Mouse (Mus musculus) liver, embryonic 16.5 days (tissue): Measurements from ENCODE around the gene Itgae. TPM values are rescaled to one million over a fixed set of nuclear protein-coding genes. Genes with fewer than 3 reads are reported as not detected.

Experiments used
- ATAC-seq: fragments of 200-750 bp; cut with Nextera tagmentation; 2 replicates; pipeline ENCODE4 v1.8.0; 2017; ENCODE audit warnings: low read depth, mild to moderate bottlenecking, moderate number of reproducible peaks, moderate library complexity
- H3K27ac ChIP-seq: fragments of 300-500 bp; sonication (generic); 2 replicates; pipeline ENCODE4 v1.5.1; 2014; ENCODE audit warnings: mild to moderate bottlenecking, low read length
- H3K27me3 ChIP-seq: fragments of 300-500 bp; sonication (generic); 2 replicates; pipeline ENCODE4 v1.6.1; 2014; ENCODE audit warnings: low read depth, low read length, mixed read lengths; ENCODE audit not compliant: control insufficient read depth, insufficient read depth
- H3K36me3 ChIP-seq: fragments of 300-500 bp; sonication (generic); 2 replicates; pipeline ENCODE4 v1.6.1; 2014; ENCODE audit warnings: mild to moderate bottlenecking; ENCODE audit not compliant: control insufficient read depth, insufficient read depth
- H3K4me1 ChIP-seq: fragments of 300-500 bp; sonication (generic); 2 replicates; pipeline ENCODE4 v1.6.1; 2014; ENCODE audit warnings: low read depth, low read length, mixed read lengths; ENCODE audit not compliant: control insufficient read depth
- H3K4me2 ChIP-seq: fragments of 300-500 bp; sonication (generic); 2 replicates; pipeline ENCODE4 v1.6.1; 2014; ENCODE audit warnings: low read depth, low read length, mixed read lengths
- H3K4me3 ChIP-seq: fragments of 300-500 bp; sonication (generic); 2 replicates; pipeline ENCODE4 v1.5.1; 2014; ENCODE audit warnings: low read depth, mild to moderate bottlenecking, low read length
- H3K9ac ChIP-seq: fragments of 300-500 bp; sonication (generic); 2 replicates; pipeline ENCODE4 v1.6.1; 2014; ENCODE audit warnings: low read depth, low read length
- H3K9me3 ChIP-seq: fragments of 300-500 bp; sonication (generic); replicated peaks from 2 replicates; pipeline ENCODE4 v1.6.1; 2016; ENCODE audit warnings: low read length; ENCODE audit not compliant: control insufficient read depth
- WGBS: fragments of 180-500 bp; shearing (Covaris S2); extraction: QIAGEN DNeasy Blood & Tissue Kit; methylation state at CpG from one replicate; pipeline ENCODE4 v1.1.7; 2014; ENCODE audit not compliant: insufficient replicate concordance; 5-methylcytosine and 5-hydroxymethylcytosine counted together
- polyA plus RNA-seq: library from polyadenylated mRNA; unstranded; fragments of >200 nt; fragmentation: Nextera tagmentation; extraction: Ambion mirVana; gene quantifications from 2 replicates; pipeline ENCODE4 v1.2.1, GENCODE M21; 2015

Itgae gene
- 0.26 and 0.34 TPM in 2 replicates for polyA plus RNA-seq

DNA sequence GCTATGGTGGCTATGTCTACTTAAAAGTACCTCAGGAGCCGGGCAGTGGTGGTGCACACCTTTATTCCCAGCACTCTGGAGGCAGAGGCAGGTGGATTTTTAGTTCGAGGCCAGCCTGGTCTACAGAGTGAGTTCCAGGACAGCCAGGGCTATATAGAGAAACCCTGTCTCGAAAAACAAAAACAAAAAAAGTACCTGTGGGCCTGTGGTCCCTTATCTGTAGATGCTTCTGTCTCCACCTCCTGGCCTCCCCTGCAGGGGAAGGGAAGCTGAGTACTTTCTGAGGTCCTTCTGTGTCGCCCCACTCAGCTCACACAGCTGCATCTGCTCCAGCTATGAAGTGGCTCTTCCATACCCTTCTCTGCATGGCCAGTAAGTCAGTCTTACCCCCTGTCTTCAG lies at the start of gene Itgae:
Gene Itgae, plus strand, starts transcription at position 301 of the 400 bp plus-strand sequence.
- Histone ChIP-seq H3K27me3 (no peaks in the 10 kb centered on the region), H3K9ac (no peak within 1 kb of the TSS), H3K4me2 (no peak within 1 kb of the TSS), H3K27ac (no peak within 1 kb of the TSS), H3K4me1 (no peaks in the 10 kb centered on the region; the same call in none of the 2 replicates), H3K4me3 (no peak within 1 kb of the TSS), H3K36me3 (no peaks in the 10 kb centered on the region), H3K9me3 (no peaks in the 10 kb centered on the region)
- 54% methylated on average over 4 of the region's 4 CpGs for WGBS
- no peak for ATAC-seq

DNA sequence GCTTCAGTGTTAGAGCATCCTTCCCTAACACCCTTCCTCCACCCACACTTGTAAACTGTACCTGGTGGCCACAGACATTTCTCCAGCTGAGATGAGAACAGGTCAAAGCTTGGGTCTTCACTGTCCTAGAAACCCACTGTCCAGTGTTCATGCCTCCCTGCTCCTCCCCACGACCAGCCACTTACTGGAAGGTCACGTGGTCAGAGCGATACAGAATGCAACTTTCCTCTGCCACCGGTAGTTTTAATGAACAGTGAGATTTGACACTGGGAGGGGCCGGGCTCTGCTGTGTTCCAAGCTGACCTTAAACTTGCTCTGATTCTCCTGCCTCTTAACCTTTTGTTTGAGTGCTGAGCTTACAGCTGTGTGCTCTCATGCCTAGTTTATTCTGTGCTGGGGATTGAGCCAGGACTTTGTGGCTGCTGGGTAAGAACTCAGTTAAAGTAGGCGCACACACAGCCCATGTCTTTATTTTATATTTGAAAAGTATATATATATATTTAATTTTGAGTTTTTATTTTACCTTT lies 46.1 kb upstream of the Itgae start:
- H3K4me1 ChIP-seq: peaks cover 14% of the 10 kb centered on the region
- no peak overlapping the region for H3K9ac ChIP-seq
- H3K4me3 ChIP-seq: no peak overlapping the region
- ATAC-seq: no peak
- H3K4me2 ChIP-seq: no peak overlapping the region
- H3K27ac ChIP-seq: no peak overlapping the region
- no peaks in the 10 kb centered on the region for H3K36me3 ChIP-seq
- H3K27me3 ChIP-seq: no peaks in the 10 kb centered on the region
- 45% methylated on average over 6 of the region's 6 CpGs for WGBS
- H3K9me3 ChIP-seq: no peaks in the 10 kb centered on the region

DNA sequence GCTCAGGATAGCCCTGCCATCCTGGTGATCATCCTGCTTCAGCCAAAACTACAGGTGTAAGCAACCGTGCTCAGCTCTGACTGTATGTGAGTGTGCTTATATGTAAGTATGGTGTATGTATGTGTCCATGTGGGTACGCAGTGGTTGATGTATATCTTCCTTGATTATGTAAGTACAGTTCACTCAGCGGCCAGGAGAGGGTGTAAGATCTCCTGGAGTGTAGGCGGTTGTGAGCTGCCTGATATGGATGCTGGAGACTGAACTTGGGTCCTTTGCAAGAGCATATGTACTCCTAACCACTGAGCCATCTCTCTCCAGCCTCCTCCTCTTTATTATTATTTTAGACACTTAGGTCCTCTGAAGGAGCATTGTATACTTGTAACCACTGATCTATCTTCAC lies 45.6 kb upstream of the Itgae start:
- H3K27me3 ChIP-seq: no peaks in the 10 kb centered on the region
- H3K36me3 ChIP-seq: no peaks in the 10 kb centered on the region
- H3K4me1 ChIP-seq: peaks cover 14% of the 10 kb centered on the region
- H3K9ac ChIP-seq: no peak overlapping the region
- H3K4me2 ChIP-seq: no peak overlapping the region
- H3K4me3 ChIP-seq: no peak overlapping the region
- H3K27ac ChIP-seq: no peak overlapping the region
- ATAC-seq: no peak
- 38% methylated on average over 4 of the region's 4 CpGs for WGBS
- no peaks in the 10 kb centered on the region for H3K9me3 ChIP-seq

DNA sequence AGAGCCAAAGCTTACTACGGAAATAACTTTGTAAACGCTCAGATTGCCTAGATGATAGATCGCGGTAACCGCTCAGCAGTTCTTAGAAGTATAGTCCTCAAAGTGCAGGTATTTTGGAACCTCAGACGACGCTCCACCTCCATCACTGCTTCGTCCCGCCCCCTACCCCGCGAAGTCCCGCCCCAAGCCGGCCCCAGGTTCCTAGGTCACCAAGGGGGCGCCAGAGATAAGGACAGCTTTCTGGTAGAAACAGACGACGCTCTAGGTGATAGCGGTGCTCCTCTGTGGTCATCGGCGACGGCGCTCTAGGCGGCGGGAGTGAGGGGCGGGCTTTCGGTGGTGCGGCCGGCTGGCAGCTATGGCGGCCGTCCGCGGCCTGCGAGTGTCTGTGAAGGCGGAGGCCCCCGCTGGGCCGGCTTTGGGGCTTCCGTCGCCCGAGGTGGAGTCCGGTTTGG lies 42.8 kb upstream of the Itgae start, which contains the start of gene Ncbp3:
Gene Ncbp3, plus strand, starts transcription at position 242 of the 455 bp plus-strand sequence.
- ATAC-seq: peak; percentile 95
- Histone ChIP-seq H3K27ac (peak within 1 kb of the TSS; percentile 87), H3K4me1 (peaks cover 14% of the 10 kb centered on the region), H3K36me3 (peaks cover 15% of the 10 kb centered on the region), H3K27me3 (no peaks in the 10 kb centered on the region), H3K9ac (peak within 1 kb of the TSS; percentile 97), H3K9me3 (no peaks in the 10 kb centered on the region), H3K4me3 (peak within 1 kb of the TSS; percentile 95), H3K4me2 (peak within 1 kb of the TSS; percentile 81)
- WGBS: under 1% methylated on average over 39 of the region's 39 CpGs

DNA sequence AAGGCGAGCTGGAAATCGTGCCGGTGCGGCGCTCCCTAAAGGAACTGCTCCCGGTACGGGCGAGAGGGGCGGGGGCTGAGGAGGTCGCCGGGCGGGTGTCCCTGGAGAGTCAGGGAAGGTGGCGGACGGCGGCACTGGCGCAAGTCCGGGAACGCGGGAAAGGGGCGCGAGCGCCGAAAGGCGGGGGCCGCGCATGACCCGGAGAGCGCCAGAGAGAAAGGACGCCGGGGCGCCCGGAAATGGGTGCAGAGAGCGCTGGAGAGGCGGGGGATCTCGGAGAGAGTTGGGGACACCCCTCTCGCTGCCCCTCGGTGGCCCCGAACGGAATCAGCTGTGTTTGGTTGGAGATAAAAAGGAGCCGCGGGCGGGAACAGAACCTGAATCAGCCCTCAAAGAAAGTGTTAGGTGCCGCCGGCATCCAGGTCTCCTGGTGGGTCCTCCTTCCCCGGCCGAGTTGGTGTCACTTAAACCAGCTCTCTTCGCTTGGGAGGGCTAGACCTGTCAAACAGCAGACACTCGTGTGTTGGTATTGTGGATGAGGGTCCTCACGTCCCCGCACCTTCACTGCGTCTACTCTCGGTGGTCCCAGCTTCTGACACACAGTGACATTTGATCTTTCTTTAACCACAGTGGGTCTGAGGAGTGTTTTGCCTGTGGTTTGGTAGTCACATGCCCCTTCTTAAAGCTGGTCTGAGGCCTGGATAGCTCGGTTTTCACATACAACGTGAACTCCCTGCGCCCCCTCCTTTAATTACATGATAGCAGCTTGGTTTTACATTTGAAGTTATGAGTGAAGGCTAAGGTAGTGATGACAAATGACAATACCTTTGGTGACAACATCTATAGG lies 42.1 kb upstream of the Itgae start:
- H3K4me3 ChIP-seq: peak overlapping the region; percentile 95
- no peaks in the 10 kb centered on the region for H3K9me3 ChIP-seq
- H3K27me3 ChIP-seq: no peaks in the 10 kb centered on the region
- H3K4me2 ChIP-seq: peak overlapping the region; percentile 81
- 2% methylated on average over 55 of the region's 55 CpGs for WGBS
- peak overlapping the region; percentile 87 for H3K27ac ChIP-seq
- peaks cover 14% of the 10 kb centered on the region for H3K4me1 ChIP-seq
- peaks cover 16% of the 10 kb centered on the region for H3K36me3 ChIP-seq
- ATAC-seq: peak; percentile 61
- peak overlapping the region; percentile 97 for H3K9ac ChIP-seq

DNA sequence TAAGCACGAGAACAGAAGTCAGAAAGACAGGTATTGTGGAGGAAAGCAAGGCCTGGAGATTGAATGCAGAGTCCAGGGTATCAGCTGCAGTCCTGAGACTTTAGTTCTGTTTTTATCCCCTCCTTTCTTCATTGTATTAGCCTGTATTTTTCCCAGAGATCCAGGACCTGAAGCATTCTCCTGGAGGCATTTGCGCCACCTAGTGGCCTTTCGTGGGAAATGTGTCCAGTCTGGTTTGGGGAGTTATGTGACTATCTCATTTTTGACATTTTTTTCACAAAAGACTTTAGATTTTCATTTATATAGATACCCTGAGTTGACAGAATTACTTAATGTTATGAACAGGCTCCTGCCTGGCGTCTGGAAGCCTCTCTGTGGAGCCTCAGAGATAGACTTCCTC lies 41.0 kb upstream of the Itgae start:
- ATAC-seq: no peak
- peaks cover 24% of the 10 kb centered on the region for H3K36me3 ChIP-seq
- H3K9ac ChIP-seq: peak overlapping the region; percentile 97; the same call in 1 of the 2 replicates
- H3K4me3 ChIP-seq: peak overlapping the region; percentile 95
- peaks cover 14% of the 10 kb centered on the region for H3K4me1 ChIP-seq
- no peaks in the 10 kb centered on the region for H3K9me3 ChIP-seq
- H3K27ac ChIP-seq: peak overlapping the region; percentile 5; the same call in 1 of the 2 replicates
- WGBS: 5% methylated on average over 4 of the region's 4 CpGs
- H3K27me3 ChIP-seq: no peaks in the 10 kb centered on the region
- H3K4me2 ChIP-seq: peak overlapping the region; percentile 81

DNA sequence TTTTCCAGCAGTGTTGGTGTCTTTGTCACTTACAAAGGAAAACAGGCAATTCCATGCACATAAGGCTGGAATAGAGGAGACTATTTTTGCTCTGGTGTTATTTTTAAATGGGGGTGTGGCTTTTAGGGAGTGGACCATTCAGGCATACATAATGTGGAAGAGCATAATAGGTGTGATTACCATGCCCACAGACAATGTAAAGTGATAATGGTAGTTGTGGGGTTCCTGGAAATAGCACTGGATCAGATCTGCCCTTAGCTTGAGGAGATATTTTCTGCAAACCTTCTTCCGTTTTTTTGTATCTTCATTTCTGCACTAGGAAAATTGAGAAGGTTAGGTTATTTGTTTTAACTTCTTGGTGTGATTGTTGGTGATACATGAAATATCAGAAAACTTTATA lies 37.6 kb upstream of the Itgae start:
- H3K36me3 ChIP-seq: peaks cover 31% of the 10 kb centered on the region
- ATAC-seq: no peak

DNA sequence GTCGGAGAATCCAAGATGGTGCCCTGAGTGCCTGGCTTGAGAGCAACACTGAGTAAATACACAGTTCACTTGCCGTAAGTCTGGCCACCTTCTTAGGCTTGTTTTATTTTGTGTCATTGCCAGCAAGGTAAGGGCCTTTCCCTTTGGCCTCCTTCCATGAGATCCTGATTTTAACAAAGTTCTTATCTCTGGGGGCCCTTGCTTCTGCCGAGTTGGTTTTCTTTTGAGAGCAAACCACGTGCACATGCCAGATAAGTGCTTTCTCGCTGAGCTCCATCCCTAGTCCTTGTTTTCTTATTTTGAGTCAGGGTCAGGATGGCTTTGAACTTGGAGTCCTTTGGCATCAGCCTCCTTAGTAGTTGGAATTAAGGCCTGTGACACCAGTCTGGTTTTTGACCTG lies 32.7 kb upstream of the Itgae start:
- H3K4me2 ChIP-seq: no peak overlapping the region

More for the DNA sequence above, 37.6 kb upstream of the Itgae start:
- Histone ChIP-seq H3K27ac (no peak overlapping the region), H3K4me3 (no peak overlapping the region), H3K27me3 (no peaks in the 10 kb centered on the region), H3K9ac (no peak overlapping the region), H3K4me1 (peaks cover 18% of the 10 kb centered on the region), H3K9me3 (no peaks in the 10 kb centered on the region), H3K4me2 (no peak overlapping the region)
- WGBS: 56% methylated on average over 1 of the region's 1 CpGs

DNA sequence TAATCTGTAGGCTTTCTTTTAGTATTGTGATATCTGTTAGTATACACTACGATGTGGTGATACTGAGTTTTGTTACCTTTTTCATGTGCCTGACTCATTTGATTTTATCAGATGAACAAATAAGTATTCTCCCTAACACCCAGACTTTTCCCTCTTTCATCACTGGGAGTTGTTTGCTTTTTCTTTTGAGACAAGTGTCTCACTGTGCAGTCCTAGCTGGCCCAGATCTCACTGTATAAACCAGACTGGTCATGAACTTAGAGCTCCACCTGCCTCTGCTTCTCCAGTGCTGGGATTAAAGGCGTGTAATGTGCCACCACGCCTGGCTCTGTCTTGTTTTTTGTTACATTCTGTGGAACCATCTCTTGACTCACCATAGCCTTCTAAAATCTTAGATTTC lies 30.8 kb upstream of the Itgae start:
- WGBS: 85% methylated on average over 3 of the region's 3 CpGs
- peaks cover 7% of the 10 kb centered on the region for H3K36me3 ChIP-seq
- H3K4me2 ChIP-seq: no peak overlapping the region
- no peak overlapping the region for H3K4me3 ChIP-seq
- ATAC-seq: no peak
- H3K9me3 ChIP-seq: no peaks in the 10 kb centered on the region
- no peak overlapping the region for H3K9ac ChIP-seq
- no peak overlapping the region for H3K27ac ChIP-seq
- no peaks in the 10 kb centered on the region for H3K27me3 ChIP-seq
- peaks cover 10% of the 10 kb centered on the region for H3K4me1 ChIP-seq

More for the DNA sequence above, 32.7 kb upstream of the Itgae start:
- 38% methylated on average over 5 of the region's 5 CpGs for WGBS
- Histone ChIP-seq H3K9ac (no peak overlapping the region), H3K4me3 (no peak overlapping the region), H3K27ac (no peak overlapping the region), H3K27me3 (no peaks in the 10 kb centered on the region), H3K36me3 (peaks cover 16% of the 10 kb centered on the region), H3K4me1 (peaks cover 10% of the 10 kb centered on the region), H3K9me3 (no peaks in the 10 kb centered on the region)
- 0 out of 2 replicates have a peak, but pooled peaks have one; percentile 37 for ATAC-seq
